Mouse (Mus musculus): ENCODE results near the gene Oard1. TPM values are rescaled to one million over a fixed set of nuclear protein-coding genes. Genes with fewer than 3 reads are reported as not detected.

Oard1 gene
- polyA plus RNA-seq, 1 experiment from 2014 or later = 70.6 TPM

DNA sequence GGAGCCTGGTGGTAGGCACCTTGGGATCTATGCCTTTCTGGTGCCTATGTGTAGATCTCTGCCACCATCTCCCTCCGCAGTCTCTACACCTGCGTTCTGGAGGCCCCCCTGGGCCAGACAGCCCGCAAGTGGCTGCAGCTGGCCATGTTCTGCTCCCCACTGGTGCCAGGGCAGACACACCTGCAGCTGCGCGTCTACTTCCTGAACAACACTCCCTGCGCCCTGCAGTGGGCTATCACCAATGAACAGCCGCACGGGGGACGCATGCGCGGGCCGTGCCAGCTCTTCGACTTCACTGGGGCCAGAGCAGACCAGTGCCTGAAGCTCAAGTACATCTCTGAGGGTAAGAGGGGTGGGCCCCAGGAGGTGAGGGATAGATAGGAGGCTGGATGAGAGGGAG lies 52.3 kb downstream of the Oard1 start:
- Histone ChIP-seq H3K4me2 (ENCODE audit: low read depth, low read length) (no peak overlapping the region), H3K27ac (ENCODE audit: low read length) (no peak overlapping the region), H3K4me3 (ENCODE audit: low read length) (no peak overlapping the region), H3K9me3 (ENCODE audit: control insufficient read depth, low read length) (no peaks in the 10 kb centered on the region), H3K27me3 (replicated peaks; ENCODE audit: control insufficient read depth, insufficient read depth, low read length) (no peaks in the 10 kb centered on the region), H3K9ac (ENCODE audit: low read depth, low read length) (no peak overlapping the region), H3K36me3 (ENCODE audit: control insufficient read depth, insufficient read depth, low read length) (0 out of 2 replicates have a peak, but pooled peaks cover 4% of the 10 kb centered on the region), H3K4me1 (ENCODE audit: control insufficient read depth, insufficient read depth, low read length) (peaks cover 7% of the 10 kb centered on the region; the same call in 1 of the 2 replicates)
- 95% methylated on average over 13 of the region's 13 CpGs for WGBS
- ATAC-seq = no peak

DNA sequence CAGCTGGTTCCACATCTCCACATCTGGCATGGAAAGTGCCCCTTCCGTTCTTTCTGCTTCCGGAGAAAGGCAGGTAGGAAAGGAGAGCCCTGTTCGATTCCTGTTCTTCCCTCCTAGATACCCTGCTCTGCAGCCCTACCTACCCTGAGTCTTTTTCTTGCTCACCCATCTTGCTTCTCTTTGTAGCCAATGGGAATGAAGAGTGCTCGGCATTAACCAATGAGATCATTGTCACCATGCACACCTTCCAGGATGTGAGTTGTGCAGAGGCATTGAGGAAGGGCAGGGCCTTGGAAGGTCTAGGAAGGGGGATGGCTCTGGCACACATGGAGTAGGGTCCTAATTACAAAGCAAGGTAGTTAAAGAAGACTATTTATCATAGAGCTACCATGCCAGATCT lies 53.6 kb downstream of the Oard1 start:
- 91% methylated on average over 4 of the region's 4 CpGs for WGBS

More for the DNA sequence above, 53.6 kb downstream of the Oard1 start:
- Histone ChIP-seq H3K9me3 (ENCODE audit: control insufficient read depth, low read length) (no peaks in the 10 kb centered on the region), H3K4me2 (ENCODE audit: low read depth, low read length) (no peak overlapping the region), H3K27me3 (replicated peaks; ENCODE audit: control insufficient read depth, insufficient read depth, low read length) (no peaks in the 10 kb centered on the region), H3K4me3 (ENCODE audit: low read length) (no peak overlapping the region), H3K4me1 (ENCODE audit: control insufficient read depth, insufficient read depth, low read length) (peaks cover 10% of the 10 kb centered on the region; the same call in 1 of the 2 replicates), H3K9ac (ENCODE audit: low read depth, low read length) (no peak overlapping the region), H3K27ac (ENCODE audit: low read length) (no peak overlapping the region), H3K36me3 (ENCODE audit: control insufficient read depth, insufficient read depth, low read length) (0 out of 2 replicates have a peak, but pooled peaks cover 8% of the 10 kb centered on the region)
- no peak for ATAC-seq

Other genes starting within 250 kb of the Oard1 start
- 0.20 and 0.33 TPM in 2 replicates for gene A530064D06Rik, start 242.7 kb upstream of the Oard1 start, polyA plus RNA-seq (2015; fragmentation: Nextera tagmentation; extraction: Ambion mirVana)
- gene Trem1, start 177.2 kb upstream of the Oard1 start, polyA plus RNA-seq (2015; fragmentation: Nextera tagmentation; extraction: Ambion mirVana) = 0.56 and 0.72 TPM in 2 replicates
- gene Trem3, start 162.2 kb upstream of the Oard1 start, polyA plus RNA-seq (2015; fragmentation: Nextera tagmentation; extraction: Ambion mirVana) = 0.37 and 0.57 TPM in 2 replicates
- 4.0 and 5.8 TPM in 2 replicates for gene Treml4, start 145.7 kb upstream of the Oard1 start, polyA plus RNA-seq (2015; fragmentation: Nextera tagmentation; extraction: Ambion mirVana)
- 0.27 and 0.37 TPM in 2 replicates for gene Treml2, start 110.5 kb upstream of the Oard1 start, polyA plus RNA-seq (2015; fragmentation: Nextera tagmentation; extraction: Ambion mirVana)
- 0.44 and 0.59 TPM in 2 replicates for gene B430306N03Rik, start 93.9 kb upstream of the Oard1 start, polyA plus RNA-seq (2015; fragmentation: Nextera tagmentation; extraction: Ambion mirVana)
- 4.4 and 5.1 TPM in 2 replicates for gene Trem2, start 63.6 kb upstream of the Oard1 start, polyA plus RNA-seq (2015; fragmentation: Nextera tagmentation; extraction: Ambion mirVana)
- 0.44 and 0.98 TPM in 2 replicates for gene Treml1, start 50.1 kb upstream of the Oard1 start, polyA plus RNA-seq (2015; fragmentation: Nextera tagmentation; extraction: Ambion mirVana)
- 9.3 and 10.8 TPM in 2 replicates for gene Nfya, start 108 bp upstream of the Oard1 start, polyA plus RNA-seq (2015; fragmentation: Nextera tagmentation; extraction: Ambion mirVana)
- 4.6 and 5.4 TPM in 2 replicates for gene Apobec2, start 22.9 kb downstream of the Oard1 start, polyA plus RNA-seq (2015; fragmentation: Nextera tagmentation; extraction: Ambion mirVana)
- gene Tspo2, start 41.5 kb downstream of the Oard1 start, polyA plus RNA-seq (2015; fragmentation: Nextera tagmentation; extraction: Ambion mirVana) = 4.5 and 4.7 TPM in 2 replicates
- 47.2 and 49.3 TPM in 2 replicates for gene Unc5cl, start 44.9 kb downstream of the Oard1 start, polyA plus RNA-seq (2015; fragmentation: Nextera tagmentation; extraction: Ambion mirVana)